Mouse (Mus musculus): ENCODE results near the gene Phactr4. TPM values are rescaled to one million over a fixed set of nuclear protein-coding genes. Genes with fewer than 3 reads are reported as not detected.

Phactr4 gene
- 18.4 and 19.7 TPM in 2 replicates for polyA plus RNA-seq (2016; fragmentation: Nextera tagmentation; extraction: Ambion mirVana)

- WGBS = under 1% methylated on average over 71 of the region's 73 CpGs
- peak; percentile 99 for ATAC-seq (ENCODE audit: low FRiP score)
- H3K27ac ChIP-seq = peak within 1 kb of the TSS; percentile 95
Observed at GRCm38 (mm10) chr4:132421923-132422782, at the start of gene Phactr4. Gene Phactr4 (minus strand): TSS chr4:132422489.

DNA sequence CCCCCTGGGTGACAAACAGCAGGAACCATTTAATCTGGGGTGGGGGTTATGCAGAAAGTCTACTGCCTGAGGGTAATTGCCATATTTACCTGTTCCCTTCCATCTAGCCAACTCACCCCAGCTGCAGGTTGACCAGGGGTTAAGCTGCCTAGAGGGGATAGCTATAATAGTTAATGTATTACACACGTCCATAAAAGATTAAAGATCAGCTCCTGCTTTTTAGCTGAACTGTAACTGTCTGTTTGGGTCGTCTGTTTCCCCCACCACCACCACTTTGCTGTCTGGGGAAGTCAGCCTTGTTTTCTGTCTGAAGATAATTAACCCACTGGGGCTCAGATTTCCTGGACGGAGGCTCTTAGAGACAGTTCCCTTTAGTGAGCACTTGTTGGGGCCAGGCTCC is 47.6 kb upstream of the Phactr4 start:
- Histone ChIP-seq H3K27ac (no peak overlapping the region), H3K4me3 (no peak overlapping the region), H3K27me3 (no peaks in the 10 kb centered on the region), H3K36me3 (no peaks in the 10 kb centered on the region), H3K4me2 (replicated peaks) (no peak overlapping the region), H3K9me3 (replicated peaks) (no peaks in the 10 kb centered on the region), H3K9ac (no peak overlapping the region), H3K4me1 (no peaks in the 10 kb centered on the region)
- ATAC-seq (ENCODE audit: low FRiP score) = no peak
- WGBS = 16% methylated on average over 3 of the region's 3 CpGs

More at GRCm38 (mm10) chr4:132421923-132422782, at the start of gene Phactr4:
- Histone ChIP-seq H3K4me3 (peak within 1 kb of the TSS; percentile 86), H3K9me3 (replicated peaks) (no peaks in the 10 kb centered on the region), H3K36me3 (no peaks in the 10 kb centered on the region), H3K4me2 (replicated peaks) (peak within 1 kb of the TSS; percentile 65), H3K4me1 (peaks cover 12% of the 10 kb centered on the region), H3K27me3 (no peaks in the 10 kb centered on the region), H3K9ac (peak within 1 kb of the TSS; percentile 85)

- peaks cover 18% of the 10 kb centered on the region for H3K4me1 ChIP-seq
- 0 out of 2 replicates have a peak overlapping the region, but pooled peaks have one; percentile 36 for H3K27ac ChIP-seq
- H3K4me3 ChIP-seq = peak overlapping the region; percentile 86
- no peaks in the 10 kb centered on the region for H3K27me3 ChIP-seq
- H3K4me2 ChIP-seq (replicated peaks) = peak overlapping the region; percentile 78
- 5% methylated on average over 5 of the region's 5 CpGs for WGBS
- H3K9me3 ChIP-seq (replicated peaks) = no peaks in the 10 kb centered on the region
- no peak overlapping the region for H3K9ac ChIP-seq
- peak; percentile 38 for ATAC-seq (ENCODE audit: low FRiP score)
- peaks cover 22% of the 10 kb centered on the region for H3K36me3 ChIP-seq
Observed at GRCm38 (mm10) chr4:132464255-132464613, 41.9 kb upstream of the Phactr4 start.

DNA sequence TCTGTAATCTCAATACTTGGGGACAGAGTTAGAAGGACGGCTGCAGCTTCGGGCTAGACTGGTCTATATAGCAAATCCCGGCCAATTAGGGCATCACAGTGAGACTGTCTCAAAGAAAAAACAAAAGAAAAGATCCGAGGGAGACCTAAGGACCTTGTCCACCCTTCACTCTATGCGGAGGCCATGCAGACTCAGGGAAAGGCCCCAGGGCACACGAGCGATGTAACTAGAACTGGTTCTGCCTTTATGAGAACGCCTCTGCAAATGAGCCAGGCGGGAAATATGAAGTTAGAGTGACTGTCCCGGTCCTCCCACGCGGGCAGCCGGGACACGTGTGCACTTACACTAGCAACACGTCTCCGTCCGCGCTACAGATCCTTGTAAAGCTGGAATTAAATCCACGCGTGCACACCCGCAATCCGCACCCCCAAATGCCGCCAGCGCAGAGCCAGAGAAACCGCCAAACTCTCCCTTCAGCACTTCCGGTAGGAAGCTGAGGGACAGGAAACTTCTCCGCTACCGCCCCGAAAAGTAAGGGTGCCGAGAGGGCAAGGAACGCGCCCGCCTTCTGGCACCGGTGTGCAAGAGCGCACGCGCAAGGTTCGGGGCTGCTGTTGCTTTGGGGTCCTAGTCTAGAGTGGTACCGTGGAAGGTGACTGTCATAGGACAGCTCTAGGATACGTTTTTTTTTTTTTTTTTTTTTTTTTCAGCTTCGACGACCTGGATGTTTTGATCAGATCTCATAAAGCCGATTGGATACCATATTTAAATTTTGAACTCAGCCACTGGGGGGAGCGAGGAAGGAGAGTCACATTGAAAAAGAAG is 41.4 kb upstream of the Phactr4 start, which contains the start of gene Med18:
Med18 (minus strand) TSS at position 492 of the 825 bp plus-strand sequence.
- under 1% methylated on average over 44 of the region's 44 CpGs for WGBS
- Histone ChIP-seq H3K9me3 (replicated peaks) (no peaks in the 10 kb centered on the region), H3K4me2 (replicated peaks) (peak within 1 kb of the TSS; percentile 78), H3K9ac (peak within 1 kb of the TSS; percentile 83), H3K27ac (peak within 1 kb of the TSS; percentile 36; the same call in 1 of the 2 replicates), H3K27me3 (no peaks in the 10 kb centered on the region), H3K4me1 (peaks cover 18% of the 10 kb centered on the region), H3K4me3 (peak within 1 kb of the TSS; percentile 86), H3K36me3 (peaks cover 24% of the 10 kb centered on the region)
- ATAC-seq (ENCODE audit: low FRiP score) = peak; percentile 89

- Histone ChIP-seq H3K9me3 (replicated peaks) (no peaks in the 10 kb centered on the region), H3K4me3 (peak overlapping the region; percentile 86), H3K4me1 (peaks cover 18% of the 10 kb centered on the region), H3K36me3 (peaks cover 31% of the 10 kb centered on the region), H3K27ac (no peak overlapping the region), H3K9ac (peak overlapping the region; percentile 83), H3K4me2 (replicated peaks) (peak overlapping the region; percentile 78), H3K27me3 (no peaks in the 10 kb centered on the region)
- ATAC-seq (ENCODE audit: low FRiP score) = no peak
- 9% methylated on average over 11 of the region's 11 CpGs for WGBS
Observed at GRCm38 (mm10) chr4:132462836-132463235, 40.5 kb upstream of the Phactr4 start.

GRCm38 (mm10) chr4:132460225-132460624 is 37.9 kb upstream of the Phactr4 start:
- H3K9me3 ChIP-seq (replicated peaks) = no peaks in the 10 kb centered on the region
- no peak overlapping the region for H3K9ac ChIP-seq
- H3K4me1 ChIP-seq = peaks cover 18% of the 10 kb centered on the region
- peaks cover 43% of the 10 kb centered on the region for H3K36me3 ChIP-seq
- no peaks in the 10 kb centered on the region for H3K27me3 ChIP-seq
- WGBS = 94% methylated on average over 8 of the region's 8 CpGs
- no peak overlapping the region for H3K27ac ChIP-seq
- H3K4me2 ChIP-seq (replicated peaks) = no peak overlapping the region
- H3K4me3 ChIP-seq = no peak overlapping the region
- ATAC-seq (ENCODE audit: low FRiP score) = no peak

DNA sequence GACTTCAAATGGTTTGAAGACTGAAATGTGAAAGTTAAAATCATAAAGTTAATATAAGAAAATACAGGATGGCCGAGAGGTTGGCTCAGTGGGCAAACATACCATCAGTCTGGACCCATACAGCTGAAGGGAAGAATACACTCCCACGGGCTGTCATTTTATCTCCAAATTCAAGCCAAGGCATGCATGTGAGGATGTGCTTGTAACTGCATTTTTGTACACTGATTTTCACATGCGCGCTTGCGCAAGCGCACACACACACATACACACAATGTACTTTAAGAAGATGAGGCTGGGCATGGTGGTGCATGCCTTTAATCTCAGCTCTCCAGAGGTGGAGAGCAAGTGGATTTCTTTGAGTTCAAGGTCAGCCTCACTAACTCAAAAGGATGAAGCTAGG is 33.3 kb upstream of the Phactr4 start:
- H3K4me2 ChIP-seq (replicated peaks) = no peak overlapping the region
- no peak overlapping the region for H3K9ac ChIP-seq
- H3K36me3 ChIP-seq = peaks cover 35% of the 10 kb centered on the region
- no peak for ATAC-seq (ENCODE audit: low FRiP score)
- H3K27ac ChIP-seq = no peak overlapping the region
- no peaks in the 10 kb centered on the region for H3K9me3 ChIP-seq (replicated peaks)
- WGBS = 97% methylated on average over 6 of the region's 6 CpGs
- H3K4me1 ChIP-seq = no peaks in the 10 kb centered on the region
- H3K27me3 ChIP-seq = no peaks in the 10 kb centered on the region
- no peak overlapping the region for H3K4me3 ChIP-seq

DNA sequence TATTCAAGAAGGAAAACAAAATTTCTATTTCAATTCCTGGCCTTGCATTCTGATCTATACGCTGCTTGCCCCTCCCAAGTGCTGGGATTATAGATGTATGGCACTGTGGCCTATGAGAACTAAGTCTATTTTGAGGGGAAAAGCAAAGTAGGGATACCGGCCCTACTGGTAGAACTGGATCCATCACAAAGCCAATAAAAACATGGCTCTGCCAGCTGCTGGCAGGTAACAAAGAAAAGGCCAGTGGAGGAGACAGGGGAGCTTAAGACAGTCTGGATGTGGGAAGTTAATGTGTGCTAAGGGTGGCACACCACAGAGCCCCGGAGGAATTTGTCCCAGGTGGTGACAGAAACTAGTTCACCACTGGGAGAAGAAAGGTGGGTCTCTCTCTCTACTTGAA is 32.9 kb upstream of the Phactr4 start:
- Histone ChIP-seq H3K4me1 (no peaks in the 10 kb centered on the region), H3K27ac (no peak overlapping the region), H3K9ac (no peak overlapping the region), H3K36me3 (peaks cover 31% of the 10 kb centered on the region), H3K9me3 (replicated peaks) (no peaks in the 10 kb centered on the region), H3K4me2 (replicated peaks) (no peak overlapping the region), H3K27me3 (no peaks in the 10 kb centered on the region), H3K4me3 (no peak overlapping the region)
- 88% methylated on average over 3 of the region's 3 CpGs for WGBS
- no peak for ATAC-seq (ENCODE audit: low FRiP score)

GRCm38 (mm10) chr4:132454216-132454615 is 31.9 kb upstream of the Phactr4 start:
- ATAC-seq (ENCODE audit: low FRiP score) = no peak
- H3K36me3 ChIP-seq = peaks cover 21% of the 10 kb centered on the region
- no peaks in the 10 kb centered on the region for H3K9me3 ChIP-seq (replicated peaks)
- no peaks in the 10 kb centered on the region for H3K27me3 ChIP-seq
- no peaks in the 10 kb centered on the region for H3K4me1 ChIP-seq
- no peak overlapping the region for H3K27ac ChIP-seq
- no peak overlapping the region for H3K4me3 ChIP-seq
- H3K9ac ChIP-seq = no peak overlapping the region
- no peak overlapping the region for H3K4me2 ChIP-seq (replicated peaks)
- 81% methylated on average over 6 of the region's 6 CpGs for WGBS

DNA sequence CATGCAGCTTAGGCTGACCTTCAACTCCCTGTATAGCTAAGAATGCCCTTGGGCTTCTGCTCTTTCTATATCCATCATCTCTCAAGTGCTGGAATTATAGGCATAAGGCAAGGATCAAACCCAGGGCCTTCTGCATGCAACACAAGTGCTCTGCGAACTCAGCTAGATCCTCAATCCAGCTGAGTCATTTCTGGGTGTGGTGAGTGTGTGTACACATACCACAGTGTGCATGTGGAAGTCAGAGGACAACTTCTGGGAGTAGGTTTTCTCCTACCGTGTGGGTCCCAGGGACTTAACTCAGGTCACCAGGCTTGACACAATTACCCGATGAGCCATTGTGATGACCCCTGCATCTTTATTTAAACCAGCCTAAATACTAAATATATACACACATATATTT is 27.5 kb upstream of the Phactr4 start:
- WGBS = 85% methylated on average over 3 of the region's 3 CpGs

GRCm38 (mm10) chr4:132446105-132446504 is 23.8 kb upstream of the Phactr4 start:
- ATAC-seq (ENCODE audit: low FRiP score) = no peak
- H3K4me1 ChIP-seq = no peaks in the 10 kb centered on the region
- H3K4me2 ChIP-seq (replicated peaks) = no peak overlapping the region
- 89% methylated on average over 12 of the region's 12 CpGs for WGBS
- H3K27ac ChIP-seq = no peak overlapping the region
- H3K9me3 ChIP-seq (replicated peaks) = no peaks in the 10 kb centered on the region
- no peaks in the 10 kb centered on the region for H3K36me3 ChIP-seq
- no peak overlapping the region for H3K9ac ChIP-seq
- no peak overlapping the region for H3K4me3 ChIP-seq
- no peaks in the 10 kb centered on the region for H3K27me3 ChIP-seq

More for the DNA sequence above, 27.5 kb upstream of the Phactr4 start:
- H3K9me3 ChIP-seq (replicated peaks) = no peaks in the 10 kb centered on the region
- no peak overlapping the region for H3K9ac ChIP-seq
- no peaks in the 10 kb centered on the region for H3K4me1 ChIP-seq
- no peak overlapping the region for H3K4me2 ChIP-seq (replicated peaks)
- ATAC-seq (ENCODE audit: low FRiP score) = no peak
- H3K27ac ChIP-seq = no peak overlapping the region
- H3K36me3 ChIP-seq = no peaks in the 10 kb centered on the region
- no peaks in the 10 kb centered on the region for H3K27me3 ChIP-seq
- no peak overlapping the region for H3K4me3 ChIP-seq

GRCm38 (mm10) chr4:132444516-132444915 is 22.2 kb upstream of the Phactr4 start:
- Histone ChIP-seq H3K27me3 (no peaks in the 10 kb centered on the region), H3K27ac (no peak overlapping the region), H3K4me3 (no peak overlapping the region), H3K4me2 (replicated peaks) (no peak overlapping the region), H3K9me3 (replicated peaks) (no peaks in the 10 kb centered on the region), H3K36me3 (no peaks in the 10 kb centered on the region), H3K4me1 (no peaks in the 10 kb centered on the region), H3K9ac (no peak overlapping the region)
- ATAC-seq (ENCODE audit: low FRiP score) = no peak
- 84% methylated on average over 8 of the region's 8 CpGs for WGBS

Measured in hindbrain, embryonic 12.5 days (tissue).